Mouse (Mus musculus) MEL (cell line): ENCODE data around the gene Prkcq. TPM values are rescaled to one million over a fixed set of nuclear protein-coding genes. Genes with fewer than 3 reads are reported as not detected.

ENCODE experiments used
- DNase-seq: peaks from one replicate; pipeline ENCODE4 v3.0.0; 2011; ENCODE audit warnings: low read depth, low spot score
- H3K27ac ChIP-seq: 2 replicates; pipeline ENCODE4 v1.5.1; 2012; ENCODE audit warnings: low read depth, mild to moderate bottlenecking, control low read depth, low read length, moderate library complexity; ENCODE audit not compliant: control insufficient read depth
- H3K27me3 ChIP-seq, 2 experiments: fragments of 150-350 bp in 1 of 2; sonication (generic) in 1 of 2; 2 replicates each; pipeline ENCODE4 v1.6.1; 2012; ENCODE audit warnings: low read length in 2 of 2, mild to moderate bottlenecking in 2 of 2, improper control_type of control experiment in 1 of 2, moderate library complexity in 1 of 2; ENCODE audit not compliant: insufficient read depth in 2 of 2, control insufficient read depth in 1 of 2
- H3K36me3 ChIP-seq, 2 experiments: 2 replicates each; pipeline ENCODE4 v1.6.1; 2012 to 2014; ENCODE audit warnings: low read length in 2 of 2, improper control_type of control experiment in 1 of 2, inconsistent platforms in 1 of 2, mild to moderate bottlenecking in 1 of 2; ENCODE audit not compliant: insufficient read depth in 2 of 2, control insufficient read depth in 1 of 2
- H3K4me1 ChIP-seq, 2 experiments: fragments of 150-350 bp in 1 of 2; sonication (generic) in 1 of 2; 2 replicates each; pipeline ENCODE4 v1.6.1; 2012; ENCODE audit warnings: low read length in 2 of 2, improper control_type of control experiment in 1 of 2, mild to moderate bottlenecking in 1 of 2; ENCODE audit not compliant: insufficient read depth in 2 of 2, control insufficient read depth in 1 of 2
- H3K4me3 ChIP-seq, 2 experiments: fragments of 150-350 bp in 1 of 2; sonication (generic) in 1 of 2; 2 replicates each; pipeline ENCODE4 v1.5.1; 2012; ENCODE audit warnings: low read depth in 2 of 2, low read length in 2 of 2, mild to moderate bottlenecking in 2 of 2, moderate library complexity in 2 of 2, control low read depth in 1 of 2, improper control_type of control experiment in 1 of 2; ENCODE audit not compliant: control insufficient read depth in 1 of 2, insufficient read depth in 1 of 2
- H3K79me2 ChIP-seq: 2 replicates; pipeline ENCODE4 v1.6.1; 2012; ENCODE audit warnings: mild to moderate bottlenecking, low read length, moderate library complexity; ENCODE audit not compliant: control insufficient read depth, poor library complexity, insufficient read depth
- H3K9ac ChIP-seq: 2 replicates; pipeline ENCODE4 v1.6.1; 2012; ENCODE audit warnings: low read depth, mild to moderate bottlenecking, control low read depth, low read length, moderate library complexity; ENCODE audit not compliant: control insufficient read depth, poor library complexity, severe bottlenecking
- H3K9me3 ChIP-seq: fragments of 150-350 bp; sonication (generic); replicated peaks from 2 replicates; pipeline ENCODE4 v1.6.1; 2012; ENCODE audit warnings: mild to moderate bottlenecking, low read length, improper control_type of control experiment, moderate library complexity; ENCODE audit not compliant: insufficient read depth
- E2F4 ChIP-seq: IDR thresholded peaks from 2 replicates; pipeline ENCODE4 v1.6.1; 2011; ENCODE audit warnings: low read depth, low read length, improper control_type of control experiment, borderline replicate concordance
- ELF1 ChIP-seq: IDR thresholded peaks from 2 replicates; pipeline ENCODE4 v1.6.1; 2014; ENCODE audit warnings: low read depth, mild to moderate bottlenecking, inconsistent platforms, low read length, improper control_type of control experiment, moderate library complexity
- EP300 ChIP-seq, 2 experiments: IDR thresholded peaks; 2 replicates each; pipeline ENCODE4 v1.6.1; 2011; ENCODE audit warnings: improper control_type of control experiment in 2 of 2, low read length in 2 of 2, low read depth in 1 of 2, mild to moderate bottlenecking in 1 of 2
- GATA1 ChIP-seq: IDR thresholded peaks from 2 replicates; pipeline ENCODE4 v1.6.1; 2011; ENCODE audit warnings: low read depth, low read length, improper control_type of control experiment
- JUND ChIP-seq: IDR thresholded peaks from 2 replicates; pipeline ENCODE4 v1.6.1; 2011; ENCODE audit warnings: low read depth, mild to moderate bottlenecking, improper control_type of control experiment, low read length
- KAT2A ChIP-seq: conservative IDR thresholded peaks from 2 replicates; pipeline ENCODE4 v1.6.1; 2012; ENCODE audit warnings: low read depth, low read length, improper control_type of control experiment, inconsistent platforms
- MAFK ChIP-seq: IDR thresholded peaks from 2 replicates; pipeline ENCODE4 v1.6.1; 2011; ENCODE audit warnings: low read depth, mild to moderate bottlenecking, low read length, improper control_type of control experiment, borderline replicate concordance
- MAX ChIP-seq: IDR thresholded peaks from 2 replicates; pipeline ENCODE4 v1.6.1; 2011; ENCODE audit warnings: low read length, improper control_type of control experiment
- MAZ ChIP-seq: IDR thresholded peaks from 2 replicates; pipeline ENCODE4 v1.6.1; 2012; ENCODE audit warnings: low read depth, mild to moderate bottlenecking, inconsistent platforms, low read length, improper control_type of control experiment
- MEF2A ChIP-seq: IDR thresholded peaks from 2 replicates; pipeline ENCODE4 v1.6.1; 2014; ENCODE audit warnings: low read depth, mild to moderate bottlenecking, inconsistent platforms, low read length, improper control_type of control experiment; ENCODE audit not compliant: poor library complexity, insufficient replicate concordance, severe bottlenecking; ENCODE audit errors: extremely low read depth
- MYC ChIP-seq: IDR thresholded peaks from 2 replicates; pipeline ENCODE4 v1.6.1; 2011; ENCODE audit warnings: low read depth, mild to moderate bottlenecking, low read length, improper control_type of control experiment, moderate library complexity
- NRF1 ChIP-seq: IDR thresholded peaks from 2 replicates; pipeline ENCODE4 v1.6.1; 2014; ENCODE audit warnings: low read depth, mild to moderate bottlenecking, inconsistent platforms, low read length, improper control_type of control experiment, moderate library complexity; ENCODE audit not compliant: poor library complexity, insufficient read depth, severe bottlenecking
- POLR2A ChIP-seq, 2 experiments: IDR thresholded peaks; 2 replicates each; pipeline ENCODE4 v1.6.1; 2011 to 2012; ENCODE audit warnings: low read length in 2 of 2, mild to moderate bottlenecking in 2 of 2, control low read depth in 1 of 2, improper control_type of control experiment in 1 of 2, low read depth in 1 of 2, moderate library complexity in 1 of 2; ENCODE audit not compliant: control insufficient read depth in 1 of 2, insufficient read depth in 1 of 2, poor library complexity in 1 of 2
- POLR2AphosphoS5 ChIP-seq: IDR thresholded peaks from 2 replicates; pipeline ENCODE4 v1.6.1; 2012; ENCODE audit warnings: low read depth, borderline replicate concordance, mild to moderate bottlenecking, inconsistent platforms, low read length, moderate library complexity, mixed read lengths
- RAD21 ChIP-seq: IDR thresholded peaks from 2 replicates; pipeline ENCODE4 v1.6.1; 2011; ENCODE audit warnings: mild to moderate bottlenecking, low read depth, low read length, improper control_type of control experiment
- RCOR1 ChIP-seq: IDR thresholded peaks from 2 replicates; pipeline ENCODE4 v1.6.1; 2012; ENCODE audit warnings: low read depth, mild to moderate bottlenecking, inconsistent platforms, low read length, improper control_type of control experiment
- SIN3A ChIP-seq: IDR thresholded peaks from 2 replicates; pipeline ENCODE4 v1.6.1; 2012; ENCODE audit warnings: low read length, improper control_type of control experiment, inconsistent platforms
- TBP ChIP-seq: IDR thresholded peaks from 2 replicates; pipeline ENCODE4 v1.8.0; 2011; ENCODE audit warnings: low read depth, low read length, improper control_type of control experiment
- TCF12 ChIP-seq: IDR thresholded peaks from 2 replicates; pipeline ENCODE4 v1.6.1; 2014; ENCODE audit warnings: low read depth, mild to moderate bottlenecking, inconsistent platforms, low read length, improper control_type of control experiment, moderate library complexity
- UBTF ChIP-seq: IDR thresholded peaks from 2 replicates; pipeline ENCODE4 v1.6.1; 2012; ENCODE audit warnings: low read depth, mild to moderate bottlenecking, inconsistent platforms, low read length, improper control_type of control experiment, moderate library complexity, borderline replicate concordance; ENCODE audit not compliant: insufficient read depth
- USF1 ChIP-seq: IDR thresholded peaks from 2 replicates; pipeline ENCODE4 v1.6.1; 2014; ENCODE audit warnings: low read depth, mild to moderate bottlenecking, inconsistent platforms, low read length, improper control_type of control experiment, moderate library complexity
- USF2 ChIP-seq, 2 experiments: IDR thresholded peaks; 2 replicates each; pipeline ENCODE4 v1.6.1; 2011 to 2012; ENCODE audit warnings: improper control_type of control experiment in 2 of 2, low read length in 2 of 2, borderline replicate concordance in 1 of 2, inconsistent platforms in 1 of 2, low read depth in 1 of 2, mild to moderate bottlenecking in 1 of 2; ENCODE audit not compliant: insufficient read depth in 1 of 2
- ZC3H11A ChIP-seq: IDR thresholded peaks from 2 replicates; pipeline ENCODE4 v1.6.1; 2012; ENCODE audit warnings: low read depth, mild to moderate bottlenecking, inconsistent platforms, low read length, improper control_type of control experiment
- ZKSCAN1 ChIP-seq: IDR thresholded peaks from 2 replicates; pipeline ENCODE4 v1.6.1; 2012; ENCODE audit warnings: low read depth, mild to moderate bottlenecking, inconsistent platforms, low read length, improper control_type of control experiment, moderate library complexity
- ZMIZ1 ChIP-seq: IDR thresholded peaks from 2 replicates; pipeline ENCODE4 v1.6.1; 2012; ENCODE audit warnings: low read depth, mild to moderate bottlenecking, inconsistent platforms, low read length, improper control_type of control experiment, moderate library complexity
- polyA plus RNA-seq, 2 experiments: library from polyadenylated mRNA; stranded (reverse) in 1 of 2; unstranded in 1 of 2; fragments of >175 nt in 1 of 2; fragments of >200 nt in 1 of 2; gene quantifications; 2 replicates each; pipeline versions ENCODE4 v1.2.1 to v1.2.4; 2012; ENCODE audit warnings: low replicate concordance in 2 of 2, low read depth in 1 of 2; ENCODE audit not compliant: insufficient read length in 2 of 2, insufficient read depth in 1 of 2, missing spikeins in 1 of 2
- total RNA-seq: library from RNA; depleted of rRNA; stranded (reverse); fragments of 300-350 nt; gene quantifications from 2 replicates; pipeline ENCODE4 v1.2.3, GENCODE M21; 2012

Prkcq gene
- total and polyA plus RNA-seq, 3 experiments = 0.12 to 0.19 TPM; not detected in 1

- H3K27me3 ChIP-seq = peaks cover 0 to 2% of the 10 kb centered on the region in 2 experiments; a peak in 3 of 4 replicates
Observed at GRCm38 (mm10) chr2:11299366-11299765, 127.5 kb downstream of the Prkcq start.

DNA sequence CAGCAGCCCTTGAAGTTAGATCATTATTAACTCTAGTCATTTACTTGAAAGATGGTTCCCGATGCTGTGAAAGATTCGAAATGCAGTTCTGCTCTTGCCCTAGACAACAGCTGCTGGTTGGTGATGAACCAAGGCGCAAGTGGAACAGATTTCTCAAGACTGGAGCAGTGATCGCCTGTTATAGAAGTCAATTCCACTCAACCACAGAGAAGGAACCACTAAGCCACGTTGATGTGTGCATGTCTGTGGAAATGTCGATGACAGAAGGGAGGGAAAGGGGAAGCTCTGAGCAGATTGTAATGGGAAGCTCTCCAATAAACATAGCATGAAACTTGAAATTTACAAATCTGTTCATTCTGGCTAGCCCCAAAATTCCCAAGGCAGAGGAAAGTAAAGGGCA lies 128.5 kb downstream of the Prkcq start:
- no peak overlapping the region for H3K9ac ChIP-seq
- no peaks in the 10 kb centered on the region for H3K9me3 ChIP-seq
- H3K27ac ChIP-seq = no peak overlapping the region
- H3K4me1 ChIP-seq = no peaks in the 10 kb centered on the region
- TF ChIP-seq NRF1 (no peak), ZMIZ1 (no peak), TCF12 (no peak), MAZ (no peak), USF1 (no peak), MAFK (no peak), TBP (no peak), ELF1 (no peak), ZC3H11A (no peak), E2F4 (no peak), UBTF (no peak), ZKSCAN1 (no peak), MYC (no peak), GATA1 (no peak)
- no peak for DNase-seq
- no peak overlapping the region for H3K4me3 ChIP-seq
- no peaks in the 10 kb centered on the region for H3K79me2 ChIP-seq
- H3K27me3 ChIP-seq = peaks cover 0 to 2% of the 10 kb centered on the region in 2 experiments; a peak in 3 of 4 replicates
- no peaks in the 10 kb centered on the region for H3K36me3 ChIP-seq

More at GRCm38 (mm10) chr2:11299366-11299765, 127.5 kb downstream of the Prkcq start:
- no peaks in the 10 kb centered on the region for H3K9me3 ChIP-seq
- H3K79me2 ChIP-seq = no peaks in the 10 kb centered on the region
- no peak for DNase-seq
- H3K27ac ChIP-seq = no peak overlapping the region
- no peak for TF ChIP-seq USF2 (IDR thresholded peaks at IDR 0.05; ENCODE audit: borderline replicate concordance in 1 of 2, insufficient read depth in 1 of 2, low read depth in 1 of 2, low read length in 2 of 2)
- TF ChIP-seq EP300 (IDR thresholded peaks at IDR 0.05; ENCODE audit: low read depth in 1 of 2, low read length in 2 of 2) = no peak
- no peak for TF ChIP-seq MAZ
- no peak for TF ChIP-seq NRF1
- no peak for TF ChIP-seq MEF2A
- no peak for TF ChIP-seq UBTF
- TF ChIP-seq RAD21 = no peak
- no peak for TF ChIP-seq ZMIZ1
- no peak for TF ChIP-seq POLR2AphosphoS5
- no peak for TF ChIP-seq MAX
- TF ChIP-seq POLR2A (IDR thresholded peaks at IDR 0.05; ENCODE audit: control insufficient read depth in 1 of 2, insufficient read depth in 1 of 2, low read depth in 1 of 2, low read length in 2 of 2, poor library complexity in 1 of 2) = no peak
- TF ChIP-seq SIN3A = no peak
- TF ChIP-seq JUND = no peak
- TF ChIP-seq KAT2A = no peak
- TF ChIP-seq TBP = no peak
- TF ChIP-seq RCOR1 = no peak
- no peak for TF ChIP-seq MAFK
- TF ChIP-seq USF1 = no peak
- no peak for TF ChIP-seq ZC3H11A
- H3K4me1 ChIP-seq = no peaks in the 10 kb centered on the region
- no peaks in the 10 kb centered on the region for H3K36me3 ChIP-seq
- no peak overlapping the region for H3K4me3 ChIP-seq
- no peak overlapping the region for H3K9ac ChIP-seq
